Mouse (Mus musculus) embryo, embryonic 9.5 days (tissue): ENCODE results near the gene Alyref.

Experiments used
- DNase-seq: peaks from one replicate; pipeline ENCODE4 v3.0.0-alpha.2; 2017; ENCODE audit errors: extremely low spot score

Alyref gene

GRCm38 (mm10) chr11:120598283-120598989 is at the start of gene Alyref, which contains the start of gene Anapc11:
Gene Alyref, minus strand, starts transcription at chr11:120598365.
Gene Anapc11, plus strand, starts transcription at chr11:120598421.
- peak; percentile 93 for DNase-seq

- no peak for DNase-seq
Observed at GRCm38 (mm10) chr11:120647047-120647830, 49.1 kb upstream of the Alyref start.

- peak; percentile 94 for DNase-seq
Observed at GRCm38 (mm10) chr11:120643601-120643987, 45.4 kb upstream of the Alyref start, which contains the start of gene Pycr1. Gene Pycr1, minus strand, starts transcription at chr11:120643769.

GRCm38 (mm10) chr11:120642939-120643600 is 44.9 kb upstream of the Alyref start:
- DNase-seq = no peak

GRCm38 (mm10) chr11:120641869-120642268 is 43.7 kb upstream of the Alyref start:
- DNase-seq = no peak

- DNase-seq = no peak
Observed at GRCm38 (mm10) chr11:120641255-120641654, 43.1 kb upstream of the Alyref start.

GRCm38 (mm10) chr11:120634810-120635209 is 36.6 kb upstream of the Alyref start:
- no peak for DNase-seq

GRCm38 (mm10) chr11:120633520-120634343 is 35.6 kb upstream of the Alyref start, which contains the start of gene Mafg:
Gene Mafg, minus strand, starts transcription at chr11:120633600.
- DNase-seq = peak; percentile 94

GRCm38 (mm10) chr11:120632559-120633519 is 34.7 kb upstream of the Alyref start:
- peak; percentile 71 for DNase-seq

- DNase-seq = no peak
Observed at GRCm38 (mm10) chr11:120631726-120632448, 33.7 kb upstream of the Alyref start.

GRCm38 (mm10) chr11:120630881-120631725 is 32.9 kb upstream of the Alyref start:
- DNase-seq = no peak

GRCm38 (mm10) chr11:120630401-120630871 is 32.3 kb upstream of the Alyref start:
- no peak for DNase-seq

- DNase-seq = no peak
Observed at GRCm38 (mm10) chr11:120629911-120630310, 31.7 kb upstream of the Alyref start.

GRCm38 (mm10) chr11:120629341-120629730 is 31.2 kb upstream of the Alyref start:
- no peak for DNase-seq

GRCm38 (mm10) chr11:120628601-120629340 is 30.6 kb upstream of the Alyref start:
- DNase-seq = no peak

GRCm38 (mm10) chr11:120627468-120628300 is 29.5 kb upstream of the Alyref start:
- no peak for DNase-seq
